Mouse (Mus musculus): ENCODE measurements at regions not wholly inside any gene's neighbourhood (a gene's known extent, or its start where the extent isn't known, plus 50 kb on each side); places are given as distances from the start of the nearest gene placed in this dataset.

DNA sequence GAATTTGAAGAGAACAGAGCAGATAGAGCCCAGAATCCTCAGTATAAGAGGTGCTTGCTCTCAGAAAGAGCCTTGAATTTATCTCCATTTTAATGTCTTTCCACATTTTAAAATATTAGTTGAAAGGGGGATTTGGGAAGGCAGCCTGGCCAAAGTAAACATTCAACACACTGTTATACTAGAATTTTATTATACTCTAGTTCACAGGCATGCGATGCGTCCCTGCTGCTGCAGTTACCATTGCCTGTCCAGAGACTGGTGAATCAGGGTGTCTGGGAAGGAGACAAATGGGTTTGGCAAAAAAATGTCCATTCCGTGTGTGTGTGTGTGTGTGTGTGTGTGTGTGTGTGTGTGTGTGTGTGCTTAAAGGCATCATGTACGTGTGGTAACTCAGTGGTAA, 675.1 kb upstream of the Sox9 start:
- H3K4me3 ChIP-seq (ENCODE audit: low read depth, low read length): no peak overlapping the region
- 54% methylated on average over 4 of the region's 4 CpGs for WGBS
- no peak for DNase-seq (ENCODE audit: low spot score)

DNA sequence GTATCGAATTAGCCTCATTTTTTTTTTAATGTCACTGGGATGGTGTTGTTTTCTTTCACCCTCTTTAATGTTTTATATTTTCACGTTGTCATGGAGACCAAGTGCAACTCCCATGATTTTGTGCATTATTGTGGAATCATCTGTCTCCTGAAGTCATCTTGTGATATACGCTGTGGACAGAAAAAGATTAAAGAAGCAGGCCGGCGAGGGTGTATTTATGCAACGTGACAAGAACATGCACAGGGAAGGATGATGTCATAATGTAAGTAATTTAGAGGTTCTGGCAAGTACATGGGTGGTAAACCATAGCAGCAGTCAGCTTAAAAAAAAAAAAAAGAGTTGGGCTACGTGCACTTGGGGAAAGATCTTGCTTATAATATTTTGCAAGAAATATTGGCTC, 674.7 kb upstream of the Sox9 start:
- TF ChIP-seq CTCF (IDR thresholded peaks at IDR 0.05): no peak
- H3K4me1 ChIP-seq (ENCODE audit: insufficient read depth, low read length): no peaks in the 10 kb centered on the region
- ATAC-seq (ENCODE audit: low FRiP score) (no peak), DNase-seq (ENCODE audit: low spot score) (peak; percentile 7)
- no peaks in the 10 kb centered on the region for H3K27me3 ChIP-seq (ENCODE audit: insufficient read depth, low read length)
- H3K4me2 ChIP-seq (ENCODE audit: low read depth, low read length, poor library complexity, severe bottlenecking): no peak overlapping the region
- no peak overlapping the region for H3K27ac ChIP-seq (ENCODE audit: low read depth, low read length)
- WGBS: 56% methylated on average over 7 of the region's 7 CpGs
- no peaks in the 10 kb centered on the region for H3K9me3 ChIP-seq (ENCODE audit: low read length)
- no peak overlapping the region for H3K4me3 ChIP-seq (ENCODE audit: low read depth, low read length)
- H3K36me3 ChIP-seq (ENCODE audit: insufficient read depth, low read length): no peaks in the 10 kb centered on the region
- H3K9ac ChIP-seq (replicated peaks; ENCODE audit: low read length, poor library complexity, severe bottlenecking): no peak overlapping the region

More for the DNA sequence above, 675.1 kb upstream of the Sox9 start:
- Histone ChIP-seq H3K36me3 (ENCODE audit: insufficient read depth, low read length) (no peaks in the 10 kb centered on the region), H3K9ac (replicated peaks; ENCODE audit: low read length, poor library complexity, severe bottlenecking) (no peak overlapping the region), H3K9me3 (ENCODE audit: low read length) (no peaks in the 10 kb centered on the region), H3K27me3 (ENCODE audit: insufficient read depth, low read length) (no peaks in the 10 kb centered on the region), H3K4me1 (ENCODE audit: insufficient read depth, low read length) (no peaks in the 10 kb centered on the region), H3K27ac (ENCODE audit: low read depth, low read length) (no peak overlapping the region), H3K4me2 (ENCODE audit: low read depth, low read length, poor library complexity, severe bottlenecking) (no peak overlapping the region)
- no peak for ATAC-seq (ENCODE audit: low FRiP score)
- TF ChIP-seq CTCF (IDR thresholded peaks at IDR 0.05): no peak

- H3K4me3 ChIP-seq (ENCODE audit: low read depth, low read length): no peak overlapping the region
- ATAC-seq (ENCODE audit: low FRiP score) (no peak), DNase-seq (ENCODE audit: low spot score) (no peak)
- no peaks in the 10 kb centered on the region for H3K27me3 ChIP-seq (ENCODE audit: insufficient read depth, low read length)
- no peaks in the 10 kb centered on the region for H3K36me3 ChIP-seq (ENCODE audit: insufficient read depth, low read length)
- H3K9ac ChIP-seq (replicated peaks; ENCODE audit: low read length, poor library complexity, severe bottlenecking): no peak overlapping the region
- H3K4me1 ChIP-seq (ENCODE audit: insufficient read depth, low read length): no peaks in the 10 kb centered on the region
- no peak overlapping the region for H3K4me2 ChIP-seq (ENCODE audit: low read depth, low read length, poor library complexity, severe bottlenecking)
- WGBS: 87% methylated on average over 6 of the region's 6 CpGs
- TF ChIP-seq CTCF (IDR thresholded peaks at IDR 0.05): no peak
- no peak overlapping the region for H3K27ac ChIP-seq (ENCODE audit: low read depth, low read length)
- H3K9me3 ChIP-seq (ENCODE audit: low read length): no peaks in the 10 kb centered on the region
These were observed 661.0 kb upstream of the Sox9 start for GRCm38 (mm10) chr11:112121026-112121425.

GRCm38 (mm10) chr11:112121831-112122230, 660.2 kb upstream of the Sox9 start:
- H3K36me3 ChIP-seq (ENCODE audit: insufficient read depth, low read length): no peaks in the 10 kb centered on the region
- DNase-seq (ENCODE audit: low spot score): no peak
- H3K4me3 ChIP-seq (ENCODE audit: low read depth, low read length): no peak overlapping the region
- H3K27ac ChIP-seq (ENCODE audit: low read depth, low read length): no peak overlapping the region
- H3K4me1 ChIP-seq (ENCODE audit: insufficient read depth, low read length): no peaks in the 10 kb centered on the region
- H3K9me3 ChIP-seq (ENCODE audit: low read length): no peaks in the 10 kb centered on the region
- H3K9ac ChIP-seq (replicated peaks; ENCODE audit: low read length, poor library complexity, severe bottlenecking): no peak overlapping the region
- no peak for TF ChIP-seq CTCF (IDR thresholded peaks at IDR 0.05)
- no peak for ATAC-seq (ENCODE audit: low FRiP score)
- H3K4me2 ChIP-seq (ENCODE audit: low read depth, low read length, poor library complexity, severe bottlenecking): no peak overlapping the region
- WGBS: 64% methylated on average over 5 of the region's 5 CpGs
- no peaks in the 10 kb centered on the region for H3K27me3 ChIP-seq (ENCODE audit: insufficient read depth, low read length)

GRCm38 (mm10) chr11:112125249-112125933, 656.6 kb upstream of the Sox9 start:
- H3K27ac ChIP-seq (ENCODE audit: low read depth, low read length): no peak overlapping the region
- H3K36me3 ChIP-seq (ENCODE audit: insufficient read depth, low read length): no peaks in the 10 kb centered on the region
- no peak overlapping the region for H3K4me3 ChIP-seq (ENCODE audit: low read depth, low read length)
- WGBS: 86% methylated on average over 12 of the region's 12 CpGs
- H3K9ac ChIP-seq (replicated peaks; ENCODE audit: low read length, poor library complexity, severe bottlenecking): no peak overlapping the region
- H3K27me3 ChIP-seq (ENCODE audit: insufficient read depth, low read length): no peaks in the 10 kb centered on the region
- no peaks in the 10 kb centered on the region for H3K9me3 ChIP-seq (ENCODE audit: low read length)
- ATAC-seq (ENCODE audit: low FRiP score): no peak
- no peaks in the 10 kb centered on the region for H3K4me1 ChIP-seq (ENCODE audit: insufficient read depth, low read length)
- no peak for TF ChIP-seq CTCF (IDR thresholded peaks at IDR 0.05)
- H3K4me2 ChIP-seq (ENCODE audit: low read depth, low read length, poor library complexity, severe bottlenecking): no peak overlapping the region
- no peak for DNase-seq (ENCODE audit: low spot score)

- Histone ChIP-seq H3K4me1 (ENCODE audit: insufficient read depth, low read length) (no peaks in the 10 kb centered on the region), H3K9ac (replicated peaks; ENCODE audit: low read length, poor library complexity, severe bottlenecking) (no peak overlapping the region), H3K27me3 (ENCODE audit: insufficient read depth, low read length) (0 out of 2 replicates have a peak, but pooled peaks cover 3% of the 10 kb centered on the region), H3K27ac (ENCODE audit: low read depth, low read length) (no peak overlapping the region), H3K36me3 (ENCODE audit: insufficient read depth, low read length) (no peaks in the 10 kb centered on the region), H3K9me3 (ENCODE audit: low read length) (no peaks in the 10 kb centered on the region), H3K4me2 (ENCODE audit: low read depth, low read length, poor library complexity, severe bottlenecking) (no peak overlapping the region), H3K4me3 (ENCODE audit: low read depth, low read length) (no peak overlapping the region)
- 87% methylated on average over 4 of the region's 4 CpGs for WGBS
- DNase-seq (ENCODE audit: low spot score): no peak
- ATAC-seq (ENCODE audit: low FRiP score): no peak
- TF ChIP-seq CTCF (IDR thresholded peaks at IDR 0.05): no peak
These were observed 651.9 kb upstream of the Sox9 start for GRCm38 (mm10) chr11:112130090-112130489.

Data from midbrain, postnatal 0 days (tissue).